Mouse (Mus musculus) lung, embryonic 16.5 days (tissue): ENCODE measurements around the gene Ccdc12. TPM values are rescaled to one million over a fixed set of nuclear protein-coding genes. Genes with fewer than 3 reads are reported as not detected.

Experiments used
- ATAC-seq: fragments of 200-750 bp; cut with Nextera tagmentation; 2 replicates; pipeline ENCODE4 v1.8.0; 2017; ENCODE audit warnings: low read depth, mild to moderate bottlenecking, moderate library complexity
- H3K27ac ChIP-seq: fragments of 300-500 bp; sonication (generic); 2 replicates; pipeline ENCODE4 v1.5.1; 2014; ENCODE audit warnings: mild to moderate bottlenecking, control low read depth, low read length
- H3K27me3 ChIP-seq: fragments of 300-500 bp; sonication (generic); 2 replicates; pipeline ENCODE4 v1.6.1; 2014; ENCODE audit warnings: low read depth, low read length, mixed read lengths; ENCODE audit not compliant: control insufficient read depth, insufficient read depth
- H3K36me3 ChIP-seq: fragments of 300-500 bp; sonication (generic); 2 replicates; pipeline ENCODE4 v1.6.1; 2014; ENCODE audit warnings: low read length; ENCODE audit not compliant: control insufficient read depth, insufficient read depth
- H3K4me1 ChIP-seq: fragments of 300-500 bp; sonication (generic); replicated peaks from 2 replicates; pipeline ENCODE4 v1.6.1; 2014; ENCODE audit warnings: low read length, mixed read lengths; ENCODE audit not compliant: control insufficient read depth, insufficient read depth
- H3K4me2 ChIP-seq: fragments of 300-500 bp; sonication (generic); 2 replicates; pipeline ENCODE4 v1.6.1; 2014; ENCODE audit warnings: low read depth, low read length, control low read depth
- H3K4me3 ChIP-seq: fragments of 300-500 bp; sonication (generic); 2 replicates; pipeline ENCODE4 v1.5.1; 2014; ENCODE audit warnings: mild to moderate bottlenecking, low read length, control low read depth
- H3K9ac ChIP-seq: fragments of 300-500 bp; sonication (generic); 2 replicates; pipeline ENCODE4 v1.6.1; 2014; ENCODE audit warnings: low read length, control low read depth
- H3K9me3 ChIP-seq: fragments of 300-500 bp; sonication (generic); 2 replicates; pipeline ENCODE4 v1.6.1; 2016; ENCODE audit warnings: low read length; ENCODE audit not compliant: control insufficient read depth
- WGBS: fragments of 180-500 bp; shearing (Covaris S2); extraction: QIAGEN DNeasy Blood & Tissue Kit; methylation state at CpG from one replicate; pipeline ENCODE4 v1.1.7; 2014; 5-methylcytosine and 5-hydroxymethylcytosine counted together
- polyA plus RNA-seq: library from polyadenylated mRNA; unstranded; fragments of >200 nt; fragmentation: Nextera tagmentation; extraction: Ambion mirVana; gene quantifications from 2 replicates; pipeline ENCODE4 v1.2.1, GENCODE M21; 2015

Gene Ccdc12
- polyA plus RNA-seq, 1 experiment from 2014 or later = 160 TPM

- WGBS = 42% methylated on average over 8 of the region's 8 CpGs
Measured at GRCm38 (mm10) chr9:110666374-110666773, 10.1 kb downstream of the Ccdc12 start.

GRCm38 (mm10) chr9:110667219-110667836, 11.0 kb downstream of the Ccdc12 start:
- no peak overlapping the region for H3K27ac ChIP-seq
- no peaks in the 10 kb centered on the region for H3K9me3 ChIP-seq
- H3K27me3 ChIP-seq = no peaks in the 10 kb centered on the region
- no peak overlapping the region for H3K4me3 ChIP-seq
- ATAC-seq = no peak
- H3K9ac ChIP-seq = no peak overlapping the region
- H3K4me2 ChIP-seq = no peak overlapping the region
- peaks cover 32% of the 10 kb centered on the region for H3K4me1 ChIP-seq
- WGBS = 59% methylated on average over 4 of the region's 4 CpGs
- no peaks in the 10 kb centered on the region for H3K36me3 ChIP-seq

More at GRCm38 (mm10) chr9:110666374-110666773, 10.1 kb downstream of the Ccdc12 start:
- no peak for ATAC-seq
- no peak overlapping the region for H3K4me3 ChIP-seq
- no peaks in the 10 kb centered on the region for H3K9me3 ChIP-seq
- peak overlapping the region; percentile 74 for H3K27ac ChIP-seq
- 0 out of 2 replicates have a peak overlapping the region, but pooled peaks have one; percentile 5 for H3K4me2 ChIP-seq
- H3K27me3 ChIP-seq = no peaks in the 10 kb centered on the region
- peak overlapping the region; percentile 31 for H3K9ac ChIP-seq
- peaks cover 32% of the 10 kb centered on the region for H3K4me1 ChIP-seq
- H3K36me3 ChIP-seq = no peaks in the 10 kb centered on the region

- ATAC-seq = peak; percentile 41; the same call in 1 of the 2 replicates
- H3K4me1 ChIP-seq = peaks cover 46% of the 10 kb centered on the region
- H3K9ac ChIP-seq = no peak overlapping the region
Measured at GRCm38 (mm10) chr9:110668601-110669293, 12.4 kb downstream of the Ccdc12 start.

GRCm38 (mm10) chr9:110669785-110670184, 13.5 kb downstream of the Ccdc12 start:
- no peak overlapping the region for H3K27ac ChIP-seq
- no peak overlapping the region for H3K9ac ChIP-seq
- H3K9me3 ChIP-seq = no peaks in the 10 kb centered on the region
- H3K4me2 ChIP-seq = no peak overlapping the region
- H3K4me3 ChIP-seq = no peak overlapping the region
- H3K36me3 ChIP-seq = no peaks in the 10 kb centered on the region
- H3K4me1 ChIP-seq = peaks cover 43% of the 10 kb centered on the region
- WGBS = 81% methylated on average over 5 of the region's 5 CpGs
- ATAC-seq = no peak
- no peaks in the 10 kb centered on the region for H3K27me3 ChIP-seq

More at GRCm38 (mm10) chr9:110668601-110669293, 12.4 kb downstream of the Ccdc12 start:
- no peak overlapping the region for H3K4me3 ChIP-seq
- peak overlapping the region; percentile 70 for H3K27ac ChIP-seq
- no peak overlapping the region for H3K4me2 ChIP-seq
- H3K9me3 ChIP-seq = no peaks in the 10 kb centered on the region
- 62% methylated on average over 6 of the region's 6 CpGs for WGBS
- H3K27me3 ChIP-seq = no peaks in the 10 kb centered on the region
- no peaks in the 10 kb centered on the region for H3K36me3 ChIP-seq

GRCm38 (mm10) chr9:110672462-110673106, 16.3 kb downstream of the Ccdc12 start:
- 60% methylated on average over 7 of the region's 7 CpGs for WGBS
- peak overlapping the region; percentile 22 for H3K4me2 ChIP-seq
- H3K4me1 ChIP-seq = peaks cover 40% of the 10 kb centered on the region
- no peaks in the 10 kb centered on the region for H3K9me3 ChIP-seq
- H3K9ac ChIP-seq = 0 out of 2 replicates have a peak overlapping the region, but pooled peaks have one; percentile 32
- peak overlapping the region; percentile 81 for H3K27ac ChIP-seq
- H3K36me3 ChIP-seq = no peaks in the 10 kb centered on the region
- H3K4me3 ChIP-seq = no peak overlapping the region
- ATAC-seq = 0 out of 2 replicates have a peak, but pooled peaks have one; percentile 1
- H3K27me3 ChIP-seq = no peaks in the 10 kb centered on the region

- ATAC-seq = peak; percentile 32; the same call in 1 of the 2 replicates
- peaks cover 43% of the 10 kb centered on the region for H3K4me1 ChIP-seq
- peak overlapping the region; percentile 81 for H3K27ac ChIP-seq
- H3K4me3 ChIP-seq = no peak overlapping the region
- no peaks in the 10 kb centered on the region for H3K36me3 ChIP-seq
- peak overlapping the region; percentile 32; the same call in 1 of the 2 replicates for H3K9ac ChIP-seq
- WGBS = 50% methylated on average over 10 of the region's 10 CpGs
- no peaks in the 10 kb centered on the region for H3K27me3 ChIP-seq
- no peaks in the 10 kb centered on the region for H3K9me3 ChIP-seq
- H3K4me2 ChIP-seq = peak overlapping the region; percentile 22
Measured at GRCm38 (mm10) chr9:110673107-110673752, 16.9 kb downstream of the Ccdc12 start.

- 83% methylated on average over 8 of the region's 8 CpGs for WGBS
- H3K36me3 ChIP-seq = no peaks in the 10 kb centered on the region
- no peak overlapping the region for H3K4me2 ChIP-seq
- no peak overlapping the region for H3K9ac ChIP-seq
- H3K27ac ChIP-seq = 0 out of 2 replicates have a peak overlapping the region, but pooled peaks have one; percentile 38
- no peaks in the 10 kb centered on the region for H3K27me3 ChIP-seq
- no peaks in the 10 kb centered on the region for H3K9me3 ChIP-seq
- no peak overlapping the region for H3K4me3 ChIP-seq
- H3K4me1 ChIP-seq = peaks cover 32% of the 10 kb centered on the region
- no peak for ATAC-seq
Measured at GRCm38 (mm10) chr9:110676492-110676911, 20.2 kb downstream of the Ccdc12 start.

- ATAC-seq = no peak
- Histone ChIP-seq H3K4me3 (no peak overlapping the region), H3K9me3 (no peaks in the 10 kb centered on the region), H3K4me1 (peaks cover 37% of the 10 kb centered on the region), H3K9ac (no peak overlapping the region), H3K4me2 (no peak overlapping the region), H3K27ac (no peak overlapping the region), H3K36me3 (no peaks in the 10 kb centered on the region), H3K27me3 (no peaks in the 10 kb centered on the region)
- WGBS = 65% methylated on average over 5 of the region's 5 CpGs
Measured at GRCm38 (mm10) chr9:110678886-110679285, 22.6 kb downstream of the Ccdc12 start.
